Mouse (Mus musculus): ENCODE measurements at regions not wholly inside any gene's neighbourhood (a gene's known extent, or its start where the extent isn't known, plus 50 kb on each side); places are given as distances from the start of the nearest gene placed in this dataset.

DNA sequence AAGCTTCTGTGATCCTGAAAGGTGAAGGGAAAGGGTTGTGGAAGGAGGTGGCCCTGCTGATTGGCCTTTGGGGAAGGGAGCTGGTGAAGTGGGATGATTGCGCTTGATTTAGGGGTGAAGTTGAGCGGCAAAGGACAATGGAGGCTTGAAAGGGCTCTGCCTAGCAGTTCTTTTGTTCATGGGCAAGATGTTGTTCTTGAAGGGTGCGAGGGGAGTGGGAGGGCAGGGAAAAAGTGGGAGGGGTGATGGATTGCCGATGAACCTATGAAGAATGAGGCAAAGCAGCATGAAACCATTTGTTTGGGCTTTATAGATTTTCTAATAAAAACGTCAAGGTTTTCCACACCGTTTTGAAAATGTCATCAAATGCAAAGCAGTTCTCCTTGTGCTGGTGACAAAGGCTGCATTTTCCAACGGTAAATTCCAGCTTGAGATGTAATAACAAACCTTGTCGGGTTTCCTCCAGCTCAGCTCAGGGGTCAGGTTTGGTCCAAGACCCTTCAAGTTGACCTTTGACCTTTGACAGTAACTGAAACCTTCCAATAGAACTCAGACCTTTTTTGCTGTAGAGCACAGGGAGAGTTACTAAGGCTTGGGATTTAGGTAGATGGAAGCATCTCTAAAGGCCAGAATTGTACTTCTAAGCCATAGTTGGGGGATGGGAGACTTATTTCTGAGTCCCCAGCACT is 767.2 kb upstream of the Car8 start:
- DNase-seq (ENCODE audit: low read depth, low spot score), result no peak

DNA sequence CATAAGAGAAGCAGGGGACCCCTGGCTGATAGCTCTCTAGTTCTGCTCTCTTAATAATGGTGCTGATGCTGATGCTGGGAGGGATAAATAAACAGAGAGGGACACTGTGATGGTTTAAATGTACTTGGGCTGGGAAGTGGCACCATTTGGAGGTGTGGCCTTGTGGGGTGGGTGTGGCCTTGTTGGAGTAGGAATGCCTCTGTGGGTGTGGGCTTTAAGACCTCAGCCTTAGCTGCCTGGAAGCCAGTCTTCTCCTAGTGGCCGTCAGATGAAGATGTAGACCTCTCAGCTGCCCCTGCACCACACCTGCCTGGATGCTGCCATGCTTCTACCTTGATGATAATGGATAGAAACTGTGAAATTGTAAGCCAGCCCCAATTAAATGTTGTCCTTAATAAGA is 765.0 kb upstream of the Car8 start:
- DNase-seq (ENCODE audit: low read depth, low spot score), result no peak

DNA sequence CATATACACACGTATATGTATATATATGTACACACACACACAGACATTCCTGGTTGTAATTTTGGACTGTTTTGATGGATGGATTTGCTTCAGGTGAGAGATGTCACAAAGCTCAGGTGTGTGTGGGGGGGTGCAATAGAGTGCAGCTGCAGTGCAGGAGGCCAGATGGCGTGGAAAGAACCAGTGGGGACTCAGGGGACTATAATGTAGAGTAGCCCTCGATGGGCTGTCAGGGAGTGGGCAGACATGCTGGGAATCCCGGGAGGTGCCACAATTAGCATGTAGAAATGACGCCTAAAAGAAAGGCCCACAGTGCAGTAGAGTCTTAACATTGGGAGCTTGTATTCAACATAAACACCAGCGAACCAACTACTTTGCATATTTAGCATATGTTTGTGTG is 763.5 kb upstream of the Car8 start:
- no peak for DNase-seq (ENCODE audit: low read depth, low spot score)

DNA sequence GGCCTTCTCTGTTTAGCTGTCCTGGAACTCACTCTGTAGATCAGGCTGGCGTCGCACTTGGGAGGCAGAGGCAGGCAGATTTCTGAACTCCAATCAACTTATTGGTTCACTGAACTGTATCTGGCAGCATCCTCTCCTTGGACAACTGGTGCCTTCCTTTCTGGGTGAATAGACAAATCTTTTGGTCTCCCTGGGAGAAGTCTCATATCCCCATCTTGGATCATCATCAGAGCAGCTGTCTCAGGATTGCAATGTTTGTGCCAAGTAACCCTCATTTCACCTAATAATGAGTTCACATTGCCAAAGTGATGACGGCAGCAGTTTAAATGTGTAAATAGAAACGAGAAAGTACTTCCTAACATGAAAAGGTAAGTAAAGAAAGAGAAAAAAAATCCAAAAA is 759.8 kb upstream of the Car8 start:
- no peak for DNase-seq (ENCODE audit: low read depth, low spot score)

GRCm38 (mm10) chr4:8992171-8992570 is 753.3 kb upstream of the Car8 start:
- no peak for DNase-seq (ENCODE audit: low read depth, low spot score)

DNA sequence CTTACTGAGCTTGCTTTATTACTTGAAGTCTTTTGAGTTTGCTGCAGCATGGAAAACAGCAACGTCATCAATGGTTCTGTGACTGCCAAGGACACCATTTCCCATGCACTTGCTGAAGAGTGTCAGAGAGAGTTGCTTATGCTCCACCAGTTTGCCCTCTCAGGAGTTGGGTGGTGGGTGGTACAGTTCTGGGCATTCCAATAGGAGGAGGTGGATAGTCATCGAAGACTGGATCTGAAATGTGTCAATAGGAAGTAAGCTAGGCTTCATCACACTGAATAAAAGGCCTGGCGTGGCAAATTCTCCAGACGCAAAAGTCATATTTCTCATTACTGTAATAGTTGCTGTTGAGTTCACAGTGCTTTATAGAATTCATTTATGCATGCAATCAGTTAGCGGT is 751.7 kb upstream of the Car8 start:
- DNase-seq (ENCODE audit: low read depth, low spot score), result no peak

- no peak for DNase-seq (ENCODE audit: low read depth, low spot score)
Observed at GRCm38 (mm10) chr4:8989614-8990013, 750.8 kb upstream of the Car8 start.

- no peak for DNase-seq (ENCODE audit: low read depth, low spot score)
Observed at GRCm38 (mm10) chr4:8989110-8989509, 750.3 kb upstream of the Car8 start.

GRCm38 (mm10) chr4:8988345-8988733 is 749.5 kb upstream of the Car8 start:
- DNase-seq (ENCODE audit: low read depth, low spot score), result no peak

DNA sequence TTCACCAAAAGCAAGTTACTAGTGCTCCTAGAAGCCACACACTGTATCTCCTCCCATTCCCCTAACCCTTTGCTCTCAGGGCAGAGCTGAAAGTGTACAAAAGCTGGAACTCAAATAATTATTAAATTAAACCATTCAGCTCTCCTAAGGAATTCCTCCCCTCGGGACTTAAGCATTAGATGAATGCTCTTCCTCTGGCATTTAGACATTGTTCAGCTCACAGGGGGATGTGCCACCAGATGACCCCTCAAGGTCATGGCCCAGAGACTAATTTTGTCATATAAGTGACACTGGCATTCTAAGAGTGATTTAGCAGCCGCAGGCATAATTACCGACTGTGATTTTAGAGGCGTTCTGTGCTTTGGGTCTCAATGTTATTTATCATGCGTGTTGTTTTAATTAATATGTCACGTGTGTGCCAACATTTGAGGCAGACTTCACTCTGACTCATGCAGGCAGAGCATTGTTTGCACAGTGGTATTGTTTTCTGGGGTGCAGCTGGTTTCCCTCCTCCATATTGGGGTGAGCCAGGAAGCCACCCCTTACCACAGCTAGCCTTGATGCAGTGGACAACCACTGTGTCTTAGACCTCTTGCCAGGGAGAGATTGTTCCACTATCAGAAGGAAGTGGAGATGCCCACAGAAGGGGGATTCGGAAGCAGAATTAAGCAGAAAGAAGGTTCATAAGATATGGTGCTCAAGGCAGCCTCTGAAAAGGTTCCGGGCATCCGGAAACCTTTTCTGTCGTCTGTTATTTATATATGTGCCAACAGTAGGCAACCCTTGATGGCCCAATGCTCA is 748.9 kb upstream of the Car8 start:
- no peak for DNase-seq (ENCODE audit: low read depth, low spot score)

GRCm38 (mm10) chr4:8986394-8987091 is 747.7 kb upstream of the Car8 start:
- DNase-seq (ENCODE audit: low read depth, low spot score), result no peak

GRCm38 (mm10) chr4:8984059-8984606 is 745.3 kb upstream of the Car8 start:
- DNase-seq (ENCODE audit: low read depth, low spot score), result no peak

DNA sequence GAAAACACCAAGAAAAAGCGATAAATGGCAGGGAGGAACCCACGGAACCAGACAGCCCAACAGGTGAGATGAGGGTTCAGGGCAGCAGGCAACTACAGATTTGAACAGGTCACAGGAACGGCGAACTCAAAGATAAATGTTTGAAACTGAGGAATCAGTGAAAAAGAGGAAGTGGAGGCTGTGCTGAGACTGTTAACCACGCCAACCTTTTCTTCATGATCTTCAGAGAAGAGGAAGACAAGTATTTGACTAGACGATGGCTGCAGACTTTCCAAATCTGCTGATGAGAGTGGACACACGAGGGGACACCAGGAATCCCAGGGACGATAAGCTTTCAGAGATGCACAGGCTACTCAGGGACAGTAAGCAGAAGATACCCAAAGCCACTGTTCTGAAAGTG is 740.1 kb upstream of the Car8 start:
- DNase-seq (ENCODE audit: low read depth, low spot score), result no peak

- no peak for DNase-seq (ENCODE audit: low read depth, low spot score)
Observed at GRCm38 (mm10) chr4:8969951-8970455, 731.2 kb upstream of the Car8 start.

GRCm38 (mm10) chr4:8968741-8969140 is 729.9 kb upstream of the Car8 start:
- no peak for DNase-seq (ENCODE audit: low read depth, low spot score)

DNA sequence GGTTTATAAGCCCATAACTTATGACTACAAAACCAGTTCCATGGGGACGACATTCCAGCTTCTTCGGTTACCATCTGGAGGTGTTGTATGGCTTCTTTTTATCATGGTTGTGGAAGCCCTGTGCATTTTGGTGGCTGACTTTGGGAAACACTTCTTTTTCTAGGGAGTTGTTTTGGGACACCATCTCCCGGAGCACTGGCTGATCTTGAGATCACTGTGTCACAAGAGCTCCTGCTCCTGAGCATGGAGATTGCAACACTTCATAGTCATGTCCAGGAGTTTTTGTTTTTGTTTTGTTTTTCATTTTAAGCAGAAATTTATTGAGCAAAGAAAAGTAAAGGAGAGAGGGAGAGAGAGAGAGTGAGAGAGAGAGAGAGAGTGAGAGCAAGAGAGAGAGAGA is 729.1 kb upstream of the Car8 start:
- no peak for DNase-seq (ENCODE audit: low read depth, low spot score)

- no peak for DNase-seq (ENCODE audit: low read depth, low spot score)
Observed at GRCm38 (mm10) chr4:8965563-8965962, 726.7 kb upstream of the Car8 start.

DNA sequence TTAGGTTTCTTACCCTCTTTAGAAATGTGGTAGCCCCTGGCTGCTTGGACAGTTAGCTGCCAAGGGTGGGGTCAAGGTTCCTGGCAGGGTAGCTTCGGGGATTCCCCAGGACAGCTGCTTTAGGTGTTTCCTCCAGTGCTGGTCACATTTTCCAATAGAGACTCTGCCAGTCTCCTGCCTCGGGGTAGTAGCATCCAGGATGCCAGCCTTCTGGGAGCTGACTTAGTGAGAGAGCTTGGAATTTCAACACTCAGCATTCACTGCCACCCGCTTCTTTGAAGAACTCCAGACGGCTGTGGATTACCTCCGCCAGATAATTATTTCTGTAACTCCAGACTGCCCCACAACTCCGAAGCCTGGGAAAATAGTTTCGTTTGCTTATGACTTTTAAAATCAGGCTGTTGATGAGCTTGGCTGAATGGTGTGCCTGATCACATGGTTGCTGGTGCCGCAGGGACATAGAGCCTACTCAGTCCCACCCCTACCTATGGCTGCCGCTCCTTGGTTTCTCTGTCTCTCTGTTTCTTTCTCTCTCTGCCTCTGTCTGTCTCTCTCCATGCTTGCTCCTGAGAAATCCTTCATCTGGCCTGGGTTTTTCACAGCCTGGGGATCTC is 724.2 kb upstream of the Car8 start:
- no peak for DNase-seq (ENCODE audit: low read depth, low spot score)

DNA sequence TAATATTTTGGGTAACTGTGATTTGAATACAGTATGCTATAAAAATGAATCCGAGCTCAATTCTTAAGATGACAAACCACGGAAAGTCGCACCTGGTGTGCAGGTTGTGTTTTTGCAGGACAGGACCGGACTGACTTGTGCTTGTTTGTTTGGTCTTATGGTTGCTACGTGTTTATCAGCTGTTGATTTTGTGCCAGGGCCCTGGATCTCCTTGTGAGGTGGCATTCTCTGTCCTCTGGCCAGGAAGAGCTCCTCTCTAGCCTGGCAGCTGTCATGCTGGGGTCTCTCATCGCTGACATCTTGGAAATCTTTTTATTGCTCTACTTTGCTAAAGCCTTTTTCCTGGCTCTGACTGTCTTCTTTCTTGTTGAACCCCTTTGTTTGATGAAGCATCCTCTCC is 723.0 kb upstream of the Car8 start:
- DNase-seq (ENCODE audit: low read depth, low spot score), result no peak

DNA sequence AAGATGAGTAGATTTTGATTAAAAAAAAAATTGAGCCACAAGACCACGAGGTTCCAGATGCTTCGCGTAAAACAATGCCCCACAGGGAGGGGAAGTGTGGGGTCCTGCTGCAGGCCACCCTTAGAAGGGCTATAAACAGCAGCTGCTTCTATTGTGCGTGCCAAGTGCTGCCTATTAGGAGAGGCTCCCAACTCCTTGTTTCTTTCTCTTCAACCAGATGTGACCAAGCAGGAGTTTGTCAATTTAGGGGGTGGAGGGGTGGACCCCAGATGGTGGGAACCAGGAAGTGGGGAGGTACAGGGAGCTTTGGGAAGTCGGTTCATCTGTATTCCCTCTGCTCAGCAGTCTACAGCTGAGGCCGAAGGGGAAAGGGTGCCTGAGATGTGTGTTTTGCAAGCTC is 718.9 kb upstream of the Car8 start:
- DNase-seq (ENCODE audit: low read depth, low spot score), result no peak

GRCm38 (mm10) chr4:8957023-8957343 is 718.1 kb upstream of the Car8 start:
- DNase-seq (ENCODE audit: low read depth, low spot score), result no peak
